Mouse (Mus musculus) bone marrow, adult 2 months (tissue): ENCODE measurements around the gene Nyap1. TPM values are rescaled to one million over a fixed set of nuclear protein-coding genes. Genes with fewer than 3 reads are reported as not detected.
A peak's percentile ranks its signal among the peaks of the same experiment; 100 is the strongest.
"Not testable (repeated sequence)": the region's sequence is repeated elsewhere in the genome, so short reads cannot be mapped to it uniquely, and the experiment has no call there.

Experiments used
- H3K27ac ChIP-seq: fragments of 200-500 bp; 2 replicates; pipeline ENCODE4 v1.5.1; 2012; ENCODE audit warnings: low read depth, mild to moderate bottlenecking, control low read depth, inconsistent platforms, low read length; ENCODE audit not compliant: control insufficient read depth, poor library complexity, insufficient read depth
- H3K4me1 ChIP-seq: fragments of 200-500 bp; 2 replicates; pipeline ENCODE4 v1.6.1; 2011; ENCODE audit warnings: low read length; ENCODE audit not compliant: control insufficient read depth, insufficient read depth
- H3K4me3 ChIP-seq: fragments of 200-500 bp; replicated peaks from 2 replicates; pipeline ENCODE3; 2011; ENCODE audit warnings: mild to moderate bottlenecking, low read depth, low read length, control low read depth; ENCODE audit not compliant: control insufficient read depth
- CTCF ChIP-seq: fragments of 200-500 bp; IDR thresholded peaks from 2 replicates; pipeline ENCODE4 v1.5.1; 2011; ENCODE audit warnings: low read length, control low read depth; ENCODE audit not compliant: control insufficient read depth, insufficient read depth
- POLR2A ChIP-seq: fragments of 200-500 bp; IDR thresholded peaks from 2 replicates; pipeline ENCODE4 v1.6.1; 2011; ENCODE audit warnings: low read depth, mild to moderate bottlenecking, control low read depth, low read length, borderline replicate concordance; ENCODE audit not compliant: control insufficient read depth
- WGBS: fragments of 180-500 bp; shearing (Covaris S2); methylation state at CpG from one replicate; pipeline ENCODE4 v1.1.7; 2018; 5-methylcytosine and 5-hydroxymethylcytosine counted together
- polyA plus RNA-seq: library from polyadenylated mRNA; stranded (reverse); fragments of >200 nt; gene quantifications from 2 replicates; pipeline ENCODE4 v1.2.4, GENCODE M21; 2011; ENCODE audit warnings: low replicate concordance; ENCODE audit not compliant: missing spikeins, insufficient read depth, insufficient read length

The Nyap1 gene
- polyA plus RNA-seq, 1 experiment = 1.9 TPM

DNA sequence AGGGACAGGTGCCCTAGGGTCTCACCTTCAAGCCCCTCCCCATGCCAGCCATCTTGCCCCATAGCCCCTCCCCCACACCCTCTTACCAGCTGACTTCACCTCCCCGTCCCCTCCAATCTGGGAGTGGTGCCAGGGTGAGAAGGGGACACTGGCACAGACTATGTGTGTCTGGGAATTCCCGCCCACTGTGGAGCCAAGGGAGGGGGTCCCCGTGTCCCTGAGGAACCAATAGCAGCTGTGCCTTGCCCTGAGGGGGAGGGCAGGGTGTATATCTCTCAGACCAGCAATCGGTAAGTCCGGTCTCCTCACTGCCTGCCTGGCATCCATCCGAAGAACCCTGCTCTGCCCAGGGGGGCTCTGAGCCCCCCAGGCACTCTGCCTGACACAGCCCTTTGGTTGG lies 16.5 kb upstream of the Nyap1 start:
- H3K27ac ChIP-seq = no peak overlapping the region
- TF ChIP-seq CTCF (no peak), POLR2A (no peak)
- H3K4me1 ChIP-seq = no peaks in the 10 kb centered on the region; the same call in 1 of the 2 replicates
- no peak overlapping the region for H3K4me3 ChIP-seq
- 85% methylated on average over 6 of the region's 6 CpGs for WGBS

DNA sequence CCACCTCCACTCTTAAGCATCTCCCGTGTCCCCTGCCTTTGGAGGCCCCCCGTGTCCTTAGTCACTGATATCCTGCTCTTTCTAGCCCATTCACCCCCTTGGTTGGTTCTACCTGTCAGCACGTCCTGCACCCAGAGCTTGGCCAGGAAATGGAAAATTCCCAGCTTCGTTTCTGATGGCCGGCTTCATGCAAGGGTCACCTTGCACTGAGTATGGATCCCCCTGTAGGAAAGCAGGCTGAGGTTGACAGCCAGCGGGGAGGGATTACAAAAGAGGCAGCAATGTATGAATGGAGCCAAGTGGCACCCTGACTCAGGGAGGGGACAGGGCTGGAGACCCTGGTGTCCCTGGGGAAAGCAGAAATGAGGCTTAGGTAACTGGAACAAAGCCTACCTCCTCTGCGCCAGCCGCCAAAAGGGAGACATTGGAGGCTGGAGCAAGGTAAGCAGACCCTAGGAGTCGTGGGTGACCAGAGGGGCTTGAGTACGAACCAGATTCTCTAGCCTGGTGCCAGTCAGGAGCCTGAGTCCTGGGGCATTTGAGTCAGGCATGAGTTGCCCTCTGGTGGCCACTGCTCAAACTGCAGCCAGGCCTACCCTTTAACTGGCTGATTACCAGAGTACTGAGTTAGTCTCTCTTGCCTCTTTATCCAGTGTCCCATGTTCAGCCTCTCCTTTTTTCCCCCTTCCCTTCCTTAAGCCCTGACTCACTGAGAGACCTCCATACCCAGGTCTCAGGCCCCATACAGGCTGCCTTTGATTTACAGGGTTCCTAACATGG lies 15.7 kb upstream of the Nyap1 start:
- 50% methylated on average over 10 of the region's 10 CpGs for WGBS
- H3K27ac ChIP-seq = no peak overlapping the region

GRCm38 (mm10) chr5:137756106-137756505 lies 14.7 kb upstream of the Nyap1 start:
- Histone ChIP-seq H3K4me1 (no peaks in the 10 kb centered on the region; the same call in 1 of the 2 replicates), H3K27ac (no peak overlapping the region), H3K4me3 (no peak overlapping the region)
- 69% methylated on average over 3 of the region's 3 CpGs for WGBS
- no peak for TF ChIP-seq POLR2A
- no peak for TF ChIP-seq CTCF

More for the DNA sequence above, 15.7 kb upstream of the Nyap1 start:
- TF ChIP-seq POLR2A = no peak; the same call in 1 of the 2 replicates
- peak; percentile 94 for TF ChIP-seq CTCF
- H3K4me1 ChIP-seq = no peaks in the 10 kb centered on the region; the same call in 1 of the 2 replicates
- H3K4me3 ChIP-seq = no peak overlapping the region

DNA sequence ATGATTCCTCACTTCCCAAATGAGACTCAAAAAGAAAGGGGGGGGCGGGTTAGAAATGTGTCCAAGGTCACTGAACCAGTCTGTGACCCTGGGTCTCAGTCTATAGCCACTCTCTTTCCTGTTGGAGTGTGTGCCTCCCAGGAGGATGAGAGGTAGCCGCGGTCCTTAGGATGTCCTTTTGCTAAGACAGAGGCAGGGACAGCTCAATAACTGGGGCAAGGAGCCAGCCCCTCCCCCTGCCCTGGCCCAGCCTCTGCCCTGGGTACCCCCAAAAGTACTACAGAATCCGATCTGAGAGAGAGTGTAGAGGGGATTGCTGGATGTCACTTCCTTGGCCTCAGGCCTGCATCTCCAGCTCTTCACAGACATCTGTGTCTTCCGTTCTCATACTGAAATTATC lies 14.0 kb upstream of the Nyap1 start:
- H3K4me1 ChIP-seq = no peaks in the 10 kb centered on the region; the same call in 1 of the 2 replicates

DNA sequence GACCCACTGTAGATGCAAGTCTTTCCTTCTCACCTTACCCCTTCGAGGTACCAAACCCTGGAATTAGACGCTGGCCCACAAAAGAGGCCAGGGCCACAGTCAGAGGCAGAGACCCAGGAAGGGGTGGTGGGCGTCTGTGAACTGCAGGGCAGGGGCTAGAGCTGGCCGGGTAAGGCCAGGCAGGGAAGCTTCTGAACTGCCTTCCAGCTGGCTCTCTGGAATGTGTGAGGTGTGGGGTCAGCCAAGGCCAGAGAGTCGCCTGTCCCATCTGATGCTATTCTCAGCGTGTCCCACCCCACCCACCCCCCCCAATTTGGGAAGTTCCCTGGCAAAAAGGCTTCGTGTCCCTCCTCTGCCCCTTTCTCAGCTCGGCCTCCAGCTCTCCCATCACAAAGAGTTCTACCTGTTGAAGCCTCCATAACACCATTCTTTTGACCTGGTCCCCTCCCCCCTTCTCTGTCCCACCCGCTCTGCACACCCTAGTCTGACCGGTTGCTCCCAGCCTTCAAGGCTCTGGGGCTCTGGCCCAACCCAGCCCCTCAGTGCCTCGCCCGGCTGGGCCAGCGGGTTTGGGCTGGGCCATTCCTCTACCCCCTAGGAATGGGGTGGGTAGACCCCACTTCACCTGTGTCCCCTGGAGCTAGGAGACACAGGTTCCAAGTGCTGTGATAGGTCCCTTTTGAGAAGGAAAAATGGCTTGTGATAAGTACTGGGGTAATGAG lies 11.9 kb upstream of the Nyap1 start:
- Histone ChIP-seq H3K4me1 (no peaks in the 10 kb centered on the region; the same call in 1 of the 2 replicates), H3K4me3 (no peak overlapping the region)

More for the DNA sequence above, 14.0 kb upstream of the Nyap1 start:
- TF ChIP-seq CTCF (no peak), POLR2A (no peak)
- H3K27ac ChIP-seq = no peak overlapping the region
- H3K4me3 ChIP-seq = no peak overlapping the region
- 87% methylated on average over 5 of the region's 5 CpGs for WGBS

DNA sequence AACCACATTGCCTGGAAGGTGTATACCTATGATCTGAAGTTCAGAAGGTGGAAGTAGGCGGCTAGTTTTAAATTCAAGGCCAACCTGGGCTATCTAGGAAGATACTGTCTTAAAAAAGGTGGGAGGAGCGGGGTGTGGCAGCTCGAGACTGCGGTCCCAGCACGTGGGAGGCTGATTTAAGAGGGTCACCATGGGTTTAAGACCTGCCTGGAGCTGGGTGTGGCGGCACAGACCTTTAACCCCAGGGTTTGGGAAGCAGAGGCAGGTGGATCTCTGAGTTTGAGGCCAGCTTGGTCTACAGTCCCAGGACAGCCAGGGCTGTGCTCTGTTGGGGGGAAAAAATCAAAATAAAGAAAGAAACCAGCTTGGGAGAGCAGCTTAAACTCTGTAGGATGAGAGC lies 10.6 kb upstream of the Nyap1 start:
- no peaks in the 10 kb centered on the region; the same call in 1 of the 2 replicates for H3K4me1 ChIP-seq
- no peak overlapping the region for H3K27ac ChIP-seq
- no peak overlapping the region for H3K4me3 ChIP-seq
- WGBS = 86% methylated on average over 6 of the region's 6 CpGs
- TF ChIP-seq CTCF (no peak), POLR2A (no peak)

More for the DNA sequence above, 11.9 kb upstream of the Nyap1 start:
- no peak overlapping the region for H3K27ac ChIP-seq
- TF ChIP-seq CTCF = no peak
- TF ChIP-seq POLR2A = no peak
- 82% methylated on average over 13 of the region's 13 CpGs for WGBS

- H3K27ac ChIP-seq = no peak overlapping the region
- no peak for TF ChIP-seq CTCF
- TF ChIP-seq POLR2A = no peak
- H3K4me3 ChIP-seq = no peak overlapping the region
- WGBS = 94% methylated on average over 13 of the region's 13 CpGs
- H3K4me1 ChIP-seq = no peaks in the 10 kb centered on the region; the same call in 1 of the 2 replicates
These were observed 9.9 kb upstream of the Nyap1 start for GRCm38 (mm10) chr5:137751221-137751887.

- not testable (repeated sequence) for H3K27ac ChIP-seq, H3K4me3 ChIP-seq, H3K4me1 ChIP-seq
- 86% methylated on average over 7 of the region's 8 CpGs for WGBS
These were observed 8.8 kb upstream of the Nyap1 start for GRCm38 (mm10) chr5:137750212-137750611.
